Mouse (Mus musculus): Measurements from ENCODE around the gene Scyl1. TPM values are rescaled to one million over a fixed set of nuclear protein-coding genes. Genes with fewer than 3 reads are reported as not detected.

Scyl1 gene
- polyA plus RNA-seq, 1 experiment = 83.1 TPM

DNA sequence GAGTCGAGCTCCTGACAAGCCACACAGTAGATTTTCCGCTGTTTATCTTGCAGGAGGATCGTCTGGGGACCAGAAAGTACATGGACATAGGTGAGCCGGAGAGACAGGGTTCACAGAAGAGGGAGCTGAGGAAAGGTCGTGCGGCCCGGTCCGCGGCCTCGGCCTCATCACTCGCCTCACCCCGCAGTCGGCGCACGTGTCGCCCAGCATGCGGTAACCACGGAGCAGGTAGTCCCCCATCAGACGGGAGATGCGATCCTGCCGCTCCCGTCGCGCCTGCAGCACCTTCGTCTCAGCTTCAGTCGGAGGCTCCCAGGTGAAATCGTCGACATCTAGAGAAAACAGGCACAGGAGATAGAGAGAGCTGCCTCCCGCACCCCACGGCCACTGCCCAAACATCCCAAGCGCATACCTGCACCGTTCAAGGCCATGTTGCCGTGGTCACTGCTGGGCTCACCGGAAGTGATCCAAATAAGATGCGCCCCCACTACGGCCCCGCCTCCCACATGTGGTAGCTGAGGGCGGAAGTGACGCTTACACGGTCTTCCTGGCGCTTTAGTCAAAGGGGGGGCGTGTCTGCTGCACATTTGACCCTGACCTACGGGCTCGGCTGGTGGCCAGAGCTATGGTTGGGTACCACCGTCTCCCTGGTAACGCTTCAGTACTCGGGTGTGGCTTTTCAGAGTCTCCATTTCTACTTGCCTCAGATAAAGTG lies 39.8 kb downstream of the Scyl1 start:
- Histone ChIP-seq H3K4me1 (ENCODE audit: control insufficient read depth, insufficient read depth, low read length) (0 out of 2 replicates have a peak, but pooled peaks cover 7% of the 10 kb centered on the region), H3K4me3 (ENCODE audit: insufficient read depth, low read length) (peak overlapping the region; percentile 78), H3K27ac (ENCODE audit: insufficient read depth, low read length) (no peak overlapping the region)
- TF ChIP-seq CTCF (IDR thresholded peaks at IDR 0.05; ENCODE audit: borderline replicate concordance, insufficient read depth, low read length) = no peak
- peak; percentile 90 for TF ChIP-seq POLR2A (IDR thresholded peaks at IDR 0.05; ENCODE audit: low read depth, low read length)

GRCm38 (mm10) chr19:5730314-5731186 lies 40.7 kb downstream of the Scyl1 start:
- H3K27ac ChIP-seq (ENCODE audit: insufficient read depth, low read length) = no peak overlapping the region
- no peak for TF ChIP-seq CTCF (IDR thresholded peaks at IDR 0.05; ENCODE audit: borderline replicate concordance, insufficient read depth, low read length)
- no peak for TF ChIP-seq POLR2A (IDR thresholded peaks at IDR 0.05; ENCODE audit: low read depth, low read length)
- peak overlapping the region; percentile 78 for H3K4me3 ChIP-seq (ENCODE audit: insufficient read depth, low read length)
- H3K4me1 ChIP-seq (ENCODE audit: control insufficient read depth, insufficient read depth, low read length) = 0 out of 2 replicates have a peak, but pooled peaks cover 7% of the 10 kb centered on the region

GRCm38 (mm10) chr19:5729444-5729815 lies 41.8 kb downstream of the Scyl1 start, which contains the start of gene Fam89b:
TSS of gene Fam89b (minus strand) at chr19:5729653.
- Histone ChIP-seq H3K27ac (ENCODE audit: insufficient read depth, low read length) (peak within 1 kb of the TSS; percentile 55), H3K4me3 (ENCODE audit: insufficient read depth, low read length) (peak within 1 kb of the TSS; percentile 81), H3K4me1 (ENCODE audit: control insufficient read depth, insufficient read depth, low read length) (0 out of 2 replicates have a peak, but pooled peaks cover 7% of the 10 kb centered on the region)
- TF ChIP-seq CTCF (IDR thresholded peaks at IDR 0.05; ENCODE audit: borderline replicate concordance, insufficient read depth, low read length) (no peak), POLR2A (IDR thresholded peaks at IDR 0.05; ENCODE audit: low read depth, low read length) (peak; percentile 97)

DNA sequence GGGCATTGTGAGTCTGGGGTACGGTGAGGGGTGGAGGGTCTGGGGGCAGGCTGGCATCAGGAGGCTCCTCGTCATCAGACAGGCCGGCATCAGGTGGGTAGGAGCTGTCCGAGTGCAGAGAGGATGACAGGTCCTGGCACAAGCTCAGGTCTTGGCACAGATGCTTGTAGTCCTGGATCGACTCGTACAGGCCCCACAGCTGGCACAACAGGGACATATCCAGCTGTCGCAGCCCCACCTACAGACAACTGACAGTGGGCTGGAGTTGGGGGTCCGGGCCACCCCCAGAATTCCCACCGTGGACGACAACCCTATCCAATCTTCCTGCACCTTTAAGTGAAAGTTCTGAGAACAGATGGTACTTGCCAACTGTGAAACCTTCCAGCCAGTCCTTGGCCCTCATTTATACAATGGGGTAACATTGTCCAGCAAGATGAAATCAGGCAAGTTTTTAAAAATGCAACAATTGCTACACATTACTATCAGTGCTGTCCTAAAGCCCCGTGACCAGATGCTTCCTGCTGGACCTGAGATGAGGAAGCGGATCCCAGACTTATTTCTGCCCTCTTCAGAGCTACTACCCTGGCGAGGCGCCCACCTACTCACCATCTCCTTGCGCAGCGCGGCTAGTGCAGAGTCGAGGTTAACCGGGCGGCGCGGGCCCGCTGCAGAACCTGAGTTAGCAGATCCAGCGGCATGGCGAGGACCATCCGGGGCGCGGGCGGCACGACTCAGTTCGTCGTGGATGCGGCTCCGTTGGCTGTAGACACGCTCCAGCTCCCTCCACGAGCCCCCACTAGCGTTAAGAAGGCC lies 42.4 kb downstream of the Scyl1 start:
- H3K4me3 ChIP-seq (ENCODE audit: insufficient read depth, low read length) = peak overlapping the region; percentile 81
- peak overlapping the region; percentile 55 for H3K27ac ChIP-seq (ENCODE audit: insufficient read depth, low read length)
- peaks cover 10% of the 10 kb centered on the region; the same call in 1 of the 2 replicates for H3K4me1 ChIP-seq (ENCODE audit: control insufficient read depth, insufficient read depth, low read length)
- TF ChIP-seq POLR2A (IDR thresholded peaks at IDR 0.05; ENCODE audit: low read depth, low read length) (no peak), CTCF (IDR thresholded peaks at IDR 0.05; ENCODE audit: borderline replicate concordance, insufficient read depth, low read length) (no peak)

GRCm38 (mm10) chr19:5727701-5728100 lies 43.5 kb downstream of the Scyl1 start:
- Histone ChIP-seq H3K27ac (ENCODE audit: insufficient read depth, low read length) (peak overlapping the region; percentile 14), H3K4me1 (ENCODE audit: control insufficient read depth, insufficient read depth, low read length) (peaks cover 15% of the 10 kb centered on the region; the same call in 1 of the 2 replicates), H3K4me3 (ENCODE audit: insufficient read depth, low read length) (peak overlapping the region; percentile 81)
- TF ChIP-seq CTCF (IDR thresholded peaks at IDR 0.05; ENCODE audit: borderline replicate concordance, insufficient read depth, low read length) (peak; percentile 83), POLR2A (IDR thresholded peaks at IDR 0.05; ENCODE audit: low read depth, low read length) (no peak)

DNA sequence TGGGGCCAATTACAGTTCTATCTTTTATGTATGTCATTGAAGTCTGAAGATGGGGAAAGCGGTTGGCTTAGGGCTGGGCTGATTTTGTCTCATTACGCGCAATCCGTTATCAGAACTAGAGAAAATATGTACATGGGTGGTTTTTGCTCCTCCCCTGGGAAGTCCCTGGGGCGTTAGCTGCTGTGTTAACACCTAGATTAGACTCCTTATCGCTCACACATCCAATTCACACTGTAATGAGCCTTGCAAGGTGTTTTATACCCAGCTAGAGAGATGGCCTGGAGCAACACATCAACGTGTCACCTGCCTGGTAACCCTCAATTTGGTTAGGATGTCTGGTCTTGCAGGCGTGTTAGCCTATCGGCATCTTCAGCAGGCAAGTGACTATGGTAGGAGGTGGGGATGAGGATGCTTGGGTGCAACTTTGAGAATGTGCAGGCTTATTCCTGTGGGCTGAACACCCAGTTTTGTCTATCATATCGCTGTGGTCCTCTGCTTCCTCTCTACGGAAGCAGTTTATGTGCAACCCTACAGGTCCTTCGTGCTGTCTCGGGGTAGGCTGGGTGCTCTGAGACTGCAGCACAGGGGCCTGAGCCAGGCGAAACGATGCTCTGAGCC lies 44.1 kb downstream of the Scyl1 start:
- H3K4me1 ChIP-seq (ENCODE audit: control insufficient read depth, insufficient read depth, low read length) = peaks cover 15% of the 10 kb centered on the region; the same call in 1 of the 2 replicates
- TF ChIP-seq POLR2A (IDR thresholded peaks at IDR 0.05; ENCODE audit: low read depth, low read length) (peak; percentile 17; the same call in 1 of the 2 replicates), CTCF (IDR thresholded peaks at IDR 0.05; ENCODE audit: borderline replicate concordance, insufficient read depth, low read length) (no peak)
- H3K4me3 ChIP-seq (ENCODE audit: insufficient read depth, low read length) = peak overlapping the region; percentile 81
- H3K27ac ChIP-seq (ENCODE audit: insufficient read depth, low read length) = peak overlapping the region; percentile 14

GRCm38 (mm10) chr19:5725767-5726515 lies 45.3 kb downstream of the Scyl1 start, which contains the start of gene Ehbp1l1:
TSS of gene Ehbp1l1 (minus strand) at chr19:5726317.
- Histone ChIP-seq H3K27ac (ENCODE audit: insufficient read depth, low read length) (peak within 1 kb of the TSS; percentile 97), H3K4me3 (ENCODE audit: insufficient read depth, low read length) (peak within 1 kb of the TSS; percentile 83), H3K4me1 (ENCODE audit: control insufficient read depth, insufficient read depth, low read length) (peaks cover 15% of the 10 kb centered on the region; the same call in 1 of the 2 replicates)
- TF ChIP-seq CTCF (IDR thresholded peaks at IDR 0.05; ENCODE audit: borderline replicate concordance, insufficient read depth, low read length) (no peak), POLR2A (IDR thresholded peaks at IDR 0.05; ENCODE audit: low read depth, low read length) (peak; percentile 78)

- Histone ChIP-seq H3K27ac (ENCODE audit: insufficient read depth, low read length) (peak overlapping the region; percentile 97), H3K4me3 (ENCODE audit: insufficient read depth, low read length) (peak overlapping the region; percentile 83), H3K4me1 (ENCODE audit: control insufficient read depth, insufficient read depth, low read length) (peaks cover 13% of the 10 kb centered on the region; the same call in 1 of the 2 replicates)
- TF ChIP-seq POLR2A (IDR thresholded peaks at IDR 0.05; ENCODE audit: low read depth, low read length) (peak; percentile 45; the same call in 1 of the 2 replicates), CTCF (IDR thresholded peaks at IDR 0.05; ENCODE audit: borderline replicate concordance, insufficient read depth, low read length) (no peak)
These were observed 46.1 kb downstream of the Scyl1 start for GRCm38 (mm10) chr19:5725029-5725707.
